Mouse (Mus musculus) liver, embryonic 12.5 days (tissue): Measurements from ENCODE around the gene Vps13c. TPM values are rescaled to one million over a fixed set of nuclear protein-coding genes. Genes with fewer than 3 reads are reported as not detected.

ENCODE experiments used
- ATAC-seq: fragments of 200-750 bp; cut with Nextera tagmentation; 2 replicates; pipeline ENCODE4 v1.8.0; 2017; ENCODE audit warnings: moderate number of reproducible peaks, mild to moderate bottlenecking, moderate library complexity
- H3K27ac ChIP-seq: fragments of 300-500 bp; sonication (generic); 2 replicates; pipeline ENCODE4 v1.5.1; 2016; ENCODE audit warnings: mild to moderate bottlenecking
- H3K27me3 ChIP-seq: fragments of 300-500 bp; sonication (generic); replicated peaks from 2 replicates; pipeline ENCODE4 v1.6.1; 2016; ENCODE audit warnings: mild to moderate bottlenecking, moderate library complexity
- H3K36me3 ChIP-seq: fragments of 300-500 bp; sonication (generic); 2 replicates; pipeline ENCODE4 v1.6.1; 2016; ENCODE audit warnings: mild to moderate bottlenecking, moderate library complexity
- H3K4me1 ChIP-seq: fragments of 300-500 bp; sonication (generic); 2 replicates; pipeline ENCODE4 v1.6.1; 2016
- H3K4me2 ChIP-seq: fragments of 300-500 bp; sonication (generic); 2 replicates; pipeline ENCODE4 v1.6.1; 2016; ENCODE audit warnings: mild to moderate bottlenecking, moderate library complexity
- H3K4me3 ChIP-seq: fragments of 300-500 bp; sonication (generic); 2 replicates; pipeline ENCODE4 v1.5.1; 2016; ENCODE audit warnings: mild to moderate bottlenecking, moderate library complexity
- H3K9ac ChIP-seq: fragments of 300-500 bp; sonication (generic); 2 replicates; pipeline ENCODE4 v1.6.1; 2016; ENCODE audit warnings: mild to moderate bottlenecking, moderate library complexity
- H3K9me3 ChIP-seq: fragments of 300-500 bp; sonication (generic); replicated peaks from 2 replicates; pipeline ENCODE4 v1.6.1; 2016; ENCODE audit warnings: mild to moderate bottlenecking, moderate library complexity
- WGBS: fragments of 180-500 bp; shearing (Covaris S2); methylation state at CpG from one replicate; pipeline ENCODE4 v1.1.7; 2016; ENCODE audit not compliant: insufficient replicate concordance; 5-methylcytosine and 5-hydroxymethylcytosine counted together
- polyA plus RNA-seq: library from polyadenylated mRNA; unstranded; fragments of >200 nt; fragmentation: Nextera tagmentation; extraction: Ambion mirVana; gene quantifications from 2 replicates; pipeline ENCODE4 v1.2.1, GENCODE M21; 2016

Vps13c gene
- polyA plus RNA-seq, 1 experiment from 2014 or later, result 9.7 TPM

- WGBS, result 14% methylated on average over 8 of the region's 8 CpGs
- H3K9me3 ChIP-seq, result no peaks in the 10 kb centered on the region
- H3K27ac ChIP-seq, result no peak overlapping the region
- H3K4me3 ChIP-seq, result no peak overlapping the region
- H3K27me3 ChIP-seq, result 0 out of 2 replicates have a peak, but pooled peaks cover 4% of the 10 kb centered on the region
- no peak overlapping the region for H3K9ac ChIP-seq
- H3K36me3 ChIP-seq, result no peaks in the 10 kb centered on the region
- H3K4me1 ChIP-seq, result 0 out of 2 replicates have a peak, but pooled peaks cover 4% of the 10 kb centered on the region
- no peak for ATAC-seq
- H3K4me2 ChIP-seq, result no peak overlapping the region
Observed at GRCm38 (mm10) chr9:67813665-67814337, 26.4 kb upstream of the Vps13c start.

DNA sequence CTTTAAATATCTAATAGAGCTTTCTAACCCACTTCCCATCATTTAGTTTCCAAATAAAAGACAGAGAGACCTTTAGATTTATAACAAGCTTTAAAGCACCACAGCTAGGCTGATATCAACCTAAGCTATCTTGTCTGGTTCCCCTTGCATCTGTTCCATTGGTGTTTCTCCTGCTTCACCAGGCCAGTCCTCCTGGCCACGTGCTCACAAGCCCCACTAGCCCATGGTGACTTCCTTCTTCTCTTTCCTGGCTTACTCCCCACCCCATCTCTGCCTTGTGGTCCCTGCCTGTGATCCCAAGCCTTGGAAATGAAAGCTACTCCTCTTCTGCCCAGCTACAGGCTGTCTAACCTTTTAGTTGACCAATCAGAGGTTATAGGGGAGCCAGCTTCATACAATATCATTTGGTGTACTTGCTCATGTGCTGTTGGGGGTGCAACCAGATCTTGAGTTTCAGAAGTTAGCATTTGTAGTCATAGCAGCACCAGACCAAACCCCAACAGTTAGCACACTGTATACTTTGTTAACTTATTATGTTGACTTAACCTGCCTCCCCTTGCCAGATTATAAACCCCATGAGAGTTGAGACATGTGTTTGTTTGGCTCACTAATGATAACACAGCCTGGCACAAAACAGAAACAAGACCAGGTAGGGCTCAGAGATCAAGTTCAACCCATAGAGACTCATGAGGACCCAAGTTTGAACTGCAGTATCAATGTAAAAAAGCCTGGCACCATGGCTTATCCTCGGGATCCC lies 23.8 kb upstream of the Vps13c start:
- Histone ChIP-seq H3K4me3 (no peak overlapping the region), H3K36me3 (no peaks in the 10 kb centered on the region), H3K4me2 (no peak overlapping the region), H3K9ac (no peak overlapping the region), H3K9me3 (no peaks in the 10 kb centered on the region), H3K27me3 (0 out of 2 replicates have a peak, but pooled peaks cover 4% of the 10 kb centered on the region), H3K4me1 (0 out of 2 replicates have a peak, but pooled peaks cover 4% of the 10 kb centered on the region), H3K27ac (no peak overlapping the region)
- no peak for ATAC-seq
- WGBS, result 43% methylated on average over 2 of the region's 2 CpGs

DNA sequence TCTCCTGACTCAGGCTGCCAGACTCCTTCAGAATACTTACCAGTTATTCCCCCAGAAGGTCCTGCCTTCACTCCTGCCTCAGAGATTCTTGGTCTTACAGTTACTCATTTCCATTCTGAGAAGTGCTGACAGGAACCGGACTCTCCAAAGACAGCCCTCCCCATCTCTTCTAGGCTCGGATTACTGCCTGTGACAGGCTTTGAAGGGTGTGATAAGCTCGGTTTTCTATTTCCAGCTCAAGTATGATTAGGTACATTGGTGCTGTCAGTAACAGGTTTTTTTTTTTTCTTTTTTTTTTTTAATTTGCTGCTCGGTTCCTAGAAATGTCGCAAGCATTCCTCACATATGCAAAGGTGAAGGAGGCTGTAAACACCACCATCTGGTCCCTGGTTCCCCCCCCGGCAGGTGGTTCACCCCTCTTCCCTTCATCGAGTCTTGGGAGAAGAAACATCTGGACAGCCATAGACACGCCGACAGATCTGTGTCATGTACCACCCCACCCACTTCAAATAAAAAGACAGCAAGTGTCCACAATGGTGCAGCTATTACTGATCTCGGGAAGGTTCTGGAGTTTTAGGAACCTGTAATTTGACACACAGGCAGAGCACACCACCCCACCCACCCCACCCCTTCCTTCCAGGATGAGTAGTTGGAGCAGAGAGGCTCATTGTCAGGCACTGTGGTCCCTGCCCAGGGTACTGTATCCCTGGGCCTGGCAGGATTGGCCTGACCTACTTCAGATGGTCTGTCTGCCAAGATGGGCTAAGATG lies 22.1 kb upstream of the Vps13c start:
- Histone ChIP-seq H3K36me3 (no peaks in the 10 kb centered on the region), H3K27ac (no peak overlapping the region), H3K4me1 (0 out of 2 replicates have a peak, but pooled peaks cover 4% of the 10 kb centered on the region), H3K9ac (no peak overlapping the region), H3K27me3 (0 out of 2 replicates have a peak, but pooled peaks cover 4% of the 10 kb centered on the region), H3K9me3 (no peaks in the 10 kb centered on the region), H3K4me3 (no peak overlapping the region), H3K4me2 (no peak overlapping the region)
- 40% methylated on average over 10 of the region's 10 CpGs for WGBS
- no peak for ATAC-seq

- no peaks in the 10 kb centered on the region for H3K9me3 ChIP-seq
- no peak overlapping the region for H3K4me2 ChIP-seq
- no peak overlapping the region for H3K9ac ChIP-seq
- H3K4me1 ChIP-seq, result 0 out of 2 replicates have a peak, but pooled peaks cover 4% of the 10 kb centered on the region
- 77% methylated on average over 4 of the region's 4 CpGs for WGBS
- H3K4me3 ChIP-seq, result no peak overlapping the region
- no peak for ATAC-seq
- H3K27ac ChIP-seq, result no peak overlapping the region
- no peaks in the 10 kb centered on the region for H3K36me3 ChIP-seq
- H3K27me3 ChIP-seq, result 0 out of 2 replicates have a peak, but pooled peaks cover 4% of the 10 kb centered on the region
Observed at GRCm38 (mm10) chr9:67818668-67818950, 21.6 kb upstream of the Vps13c start.

- H3K4me2 ChIP-seq, result no peak overlapping the region
- no peaks in the 10 kb centered on the region for H3K36me3 ChIP-seq
- 56% methylated on average over 5 of the region's 5 CpGs for WGBS
- ATAC-seq, result no peak
- H3K9ac ChIP-seq, result no peak overlapping the region
- H3K4me1 ChIP-seq, result 0 out of 2 replicates have a peak, but pooled peaks cover 3% of the 10 kb centered on the region
- no peaks in the 10 kb centered on the region for H3K9me3 ChIP-seq
- no peak overlapping the region for H3K27ac ChIP-seq
- H3K4me3 ChIP-seq, result no peak overlapping the region
- H3K27me3 ChIP-seq, result peaks cover 4% of the 10 kb centered on the region; the same call in 1 of the 2 replicates
Observed at GRCm38 (mm10) chr9:67823131-67823530, 17.1 kb upstream of the Vps13c start.

- WGBS, result 74% methylated on average over 7 of the region's 7 CpGs
- H3K4me2 ChIP-seq, result no peak overlapping the region
- no peak for ATAC-seq
Observed at GRCm38 (mm10) chr9:67825527-67825926, 14.7 kb upstream of the Vps13c start.

GRCm38 (mm10) chr9:67828182-67828581 lies 12.0 kb upstream of the Vps13c start:
- no peak overlapping the region for H3K27ac ChIP-seq
- no peaks in the 10 kb centered on the region for H3K36me3 ChIP-seq
- peaks cover 30% of the 10 kb centered on the region for H3K4me1 ChIP-seq
- no peak overlapping the region for H3K4me2 ChIP-seq
- H3K4me3 ChIP-seq, result no peak overlapping the region
- WGBS, result under 1% methylated on average over 3 of the region's 3 CpGs
- no peak overlapping the region for H3K9ac ChIP-seq
- no peak for ATAC-seq
- no peaks in the 10 kb centered on the region for H3K9me3 ChIP-seq
- peaks cover 50% of the 10 kb centered on the region for H3K27me3 ChIP-seq

More at GRCm38 (mm10) chr9:67825527-67825926, 14.7 kb upstream of the Vps13c start:
- Histone ChIP-seq H3K36me3 (no peaks in the 10 kb centered on the region), H3K4me1 (peaks cover 5% of the 10 kb centered on the region), H3K9me3 (no peaks in the 10 kb centered on the region), H3K27ac (no peak overlapping the region), H3K27me3 (peaks cover 24% of the 10 kb centered on the region), H3K4me3 (no peak overlapping the region), H3K9ac (no peak overlapping the region)

GRCm38 (mm10) chr9:67830411-67831358 lies 9.5 kb upstream of the Vps13c start:
- ATAC-seq, result peak; percentile 75
- Histone ChIP-seq H3K4me1 (peaks cover 30% of the 10 kb centered on the region), H3K27me3 (peaks cover 59% of the 10 kb centered on the region), H3K4me3 (peak overlapping the region; percentile 67), H3K4me2 (peak overlapping the region; percentile 97), H3K9me3 (peaks cover 4% of the 10 kb centered on the region; the same call in 1 of the 2 replicates), H3K27ac (0 out of 2 replicates have a peak overlapping the region, but pooled peaks have one; percentile 20), H3K36me3 (no peaks in the 10 kb centered on the region), H3K9ac (peak overlapping the region; percentile 71)
- WGBS, result 3% methylated on average over 81 of the region's 84 CpGs

- 0 out of 2 replicates have a peak overlapping the region, but pooled peaks have one; percentile 20 for H3K27ac ChIP-seq
- peak overlapping the region; percentile 67 for H3K4me3 ChIP-seq
- peak overlapping the region; percentile 71 for H3K9ac ChIP-seq
- peak; percentile 61 for ATAC-seq
- H3K9me3 ChIP-seq, result peaks cover 4% of the 10 kb centered on the region; the same call in 1 of the 2 replicates
- H3K36me3 ChIP-seq, result no peaks in the 10 kb centered on the region
- H3K4me2 ChIP-seq, result peak overlapping the region; percentile 97
- peaks cover 63% of the 10 kb centered on the region for H3K27me3 ChIP-seq
- peaks cover 30% of the 10 kb centered on the region for H3K4me1 ChIP-seq
- 1% methylated on average over 51 of the region's 57 CpGs for WGBS
Observed at GRCm38 (mm10) chr9:67831359-67832045, 8.7 kb upstream of the Vps13c start.

DNA sequence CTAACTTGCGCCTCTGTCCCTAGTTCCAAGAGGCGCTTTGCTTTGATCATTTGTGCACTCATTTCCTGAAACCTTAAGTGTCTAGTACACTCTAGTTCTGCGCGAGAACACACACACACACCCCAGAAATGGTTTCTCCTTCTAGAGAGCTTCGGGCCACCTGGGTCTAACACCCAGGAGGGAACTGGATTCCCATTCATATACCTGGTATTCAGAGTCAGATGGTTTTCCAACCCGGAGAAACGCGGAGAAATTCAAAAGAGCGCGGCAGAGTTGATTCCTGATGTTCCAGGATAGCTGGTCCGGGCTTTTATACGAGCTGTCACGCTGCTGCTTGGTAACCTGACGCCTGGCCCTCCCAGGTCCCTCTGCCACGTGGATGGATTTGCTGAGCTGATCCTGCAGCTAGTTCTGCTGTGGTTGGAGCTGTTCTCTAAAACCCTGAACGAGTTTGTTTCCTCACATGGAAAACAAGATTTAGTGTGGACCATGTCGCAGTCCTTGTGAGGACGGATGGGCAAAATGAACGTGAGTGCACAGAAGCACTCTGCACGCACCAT lies 8.1 kb upstream of the Vps13c start, which contains the start of gene C2cd4a:
Gene C2cd4a, minus strand, starts transcription at position 285 of the 560 bp plus-strand sequence.
- Histone ChIP-seq H3K27me3 (peaks cover 60% of the 10 kb centered on the region), H3K36me3 (no peaks in the 10 kb centered on the region), H3K9ac (peak within 1 kb of the TSS; percentile 71), H3K4me2 (peak within 1 kb of the TSS; percentile 97), H3K4me1 (peaks cover 30% of the 10 kb centered on the region), H3K4me3 (peak within 1 kb of the TSS; percentile 67), H3K27ac (0 out of 2 replicates have a peak within 1 kb of the TSS, but pooled peaks have one; percentile 20), H3K9me3 (peaks cover 4% of the 10 kb centered on the region; the same call in 1 of the 2 replicates)
- ATAC-seq, result no peak; the same call in 1 of the 2 replicates
- WGBS, result 8% methylated on average over 20 of the region's 20 CpGs
